Mouse (Mus musculus): Measurements from ENCODE around the gene Ptpre.

DNA sequence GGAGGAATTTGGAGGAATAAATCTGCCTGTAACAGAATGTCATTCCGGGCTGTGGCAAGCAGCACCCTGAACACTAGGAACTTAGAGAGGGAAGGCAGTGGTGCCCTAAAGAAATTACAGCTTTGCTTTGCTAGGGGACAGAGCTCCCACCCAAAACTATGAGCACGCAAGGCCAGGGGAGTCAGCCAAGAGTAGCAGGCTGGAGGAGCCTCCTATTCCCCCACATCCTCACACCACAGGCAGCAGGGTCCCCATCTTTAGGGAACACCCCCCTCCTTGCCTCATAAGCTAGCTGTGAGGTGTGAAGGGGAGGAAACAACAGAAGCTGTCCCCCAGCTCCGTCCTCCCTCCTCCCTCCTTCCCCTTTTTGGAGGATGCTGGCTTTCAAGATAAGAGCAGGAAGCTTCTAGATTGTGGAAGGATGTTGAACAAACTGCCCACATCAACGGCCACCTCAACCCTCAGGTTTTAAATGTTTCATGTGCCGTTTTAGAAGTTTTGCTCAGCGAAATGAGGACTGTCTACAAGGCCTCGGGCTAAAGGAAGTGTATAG, 61.1 kb downstream of the Ptpre start:
- TF ChIP-seq CTCF (IDR thresholded peaks at IDR 0.05; ENCODE audit: low read depth) (no peak), EP300 (optimal IDR thresholded peaks at IDR 0.05) (no peak)

All from stomach, postnatal 0 days (tissue).